Mouse (Mus musculus) E14TG2a.4 (cell line): Measurements from ENCODE around the gene Casp8ap2.

Experiments used
- CTCF ChIP-seq: conservative IDR thresholded peaks from 2 replicates; pipeline ENCODE4 v1.5.1; 2014; ENCODE audit warnings: low read length
- POU5F1 ChIP-seq: IDR thresholded peaks from 2 replicates; pipeline ENCODE4 v1.6.1; 2014; ENCODE audit warnings: low read length, borderline replicate concordance

DNA sequence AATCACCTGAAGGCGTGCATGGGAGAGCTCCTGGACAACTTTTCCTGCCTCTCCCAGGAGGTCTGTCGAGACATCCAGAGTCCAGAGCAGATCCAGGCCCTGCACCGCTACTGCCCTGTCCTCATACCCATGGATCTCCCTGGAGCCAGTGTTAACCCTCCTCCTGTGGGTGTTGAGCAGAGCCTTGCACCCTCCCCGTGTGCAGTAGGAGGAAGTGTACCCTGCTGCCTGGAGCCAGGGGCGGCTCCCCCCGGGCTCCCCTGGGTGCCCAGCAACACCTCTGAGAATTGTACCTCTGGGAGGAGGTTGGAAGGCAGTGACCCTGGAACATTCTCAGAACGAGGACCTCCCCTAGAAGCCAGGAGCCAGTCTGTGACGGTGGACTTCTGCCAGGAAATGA is 35.4 kb upstream of the Casp8ap2 start:
- no peak for TF ChIP-seq CTCF
- TF ChIP-seq POU5F1, result no peak
